ENCODE assay signal across 8 mouse cellular contexts in the genomic region with DNA sequence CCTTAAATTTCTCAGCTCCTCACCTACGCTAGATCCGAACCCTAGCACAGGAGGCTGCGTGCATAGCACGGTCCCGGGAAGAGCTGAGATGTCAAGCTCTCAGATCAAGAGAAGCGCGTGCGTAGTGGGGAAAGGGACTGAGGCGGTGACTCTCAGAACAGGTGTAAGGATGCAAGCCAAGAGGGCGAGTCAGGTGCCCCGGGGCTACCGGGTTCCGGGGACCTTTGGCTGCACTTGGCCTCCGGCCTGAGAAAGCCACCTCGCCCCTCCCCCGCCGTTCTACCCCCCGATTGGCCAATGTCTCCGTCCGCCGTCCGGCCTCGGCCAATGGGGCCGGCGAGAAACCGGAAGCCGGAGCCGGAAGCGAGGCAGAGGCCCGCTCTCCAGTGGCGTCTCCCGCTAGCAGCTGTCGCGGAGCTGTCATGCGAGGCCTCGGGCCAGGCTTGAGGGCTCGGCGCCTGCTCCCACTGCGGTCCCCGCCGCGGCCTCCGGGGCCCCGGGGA. TPM values are rescaled to one million over a fixed set of nuclear protein-coding genes. Genes with fewer than 3 reads are reported as not detected.
DNase-seq lines count a peak whose midpoint lies in the region; ATAC-seq lines count a peak whose summit lies in the region.

A gene (plus strand): TSS at position 355 of the 503 bp plus-strand sequence.

- H3K9me3 ChIP-seq in hindbrain, embryonic 11.5 days (ENCODE audit: control insufficient read depth, low read length), result no peaks in the 10 kb centered on the region

- peak within 1 kb of the TSS; percentile 84 for H3K9ac ChIP-seq in hindbrain, embryonic 11.5 days (ENCODE audit: low read depth, low read length)

- H3K27me3 ChIP-seq in hindbrain, embryonic 11.5 days (ENCODE audit: control insufficient read depth, insufficient read depth, low read length), result no peaks in the 10 kb centered on the region

- DNase-seq in Muller cell, postnatal 12 days (ENCODE audit: inconsistent ontology term), result peak; percentile 95
- DNase-seq in cerebellum, adult 9-11 months, result peak; percentile 94
- DNase-seq in frontal cortex, adult 2 months (ENCODE audit: extremely low spot score in 1 of 2, low spot score in 1 of 2), result peak; percentile 79 to 90
- DNase-seq in hindbrain, embryonic 11.5 days (ENCODE audit: low spot score), result peak; percentile 91
- peak; percentile 92 for DNase-seq in layer of hippocampus, postnatal 14 days (ENCODE audit: low spot score in 2 of 2)
- DNase-seq in lung, postnatal 14 days, result peak; percentile 93
- peak; percentile 81 for DNase-seq in retina, adult 2 months (ENCODE audit: low read depth, low spot score)
- DNase-seq in thymus, postnatal 36 days, result peak; percentile 88 to 91

- H3K27ac ChIP-seq in hindbrain, embryonic 11.5 days (ENCODE audit: low read depth, low read length), result peak within 1 kb of the TSS; percentile 80

- WGBS in hindbrain, embryonic 11.5 days, result 4% methylated on average over 40 of the region's 44 CpGs

- H3K4me1 ChIP-seq in hindbrain, embryonic 11.5 days (replicated peaks; ENCODE audit: control insufficient read depth, insufficient read depth, low read length), result peaks cover 5% of the 10 kb centered on the region

- peak within 1 kb of the TSS; percentile 99 for H3K4me2 ChIP-seq in hindbrain, embryonic 11.5 days (replicated peaks; ENCODE audit: low read depth, low read length)

- H3K36me3 ChIP-seq in hindbrain, embryonic 11.5 days (ENCODE audit: control insufficient read depth, insufficient read depth, low read length), result no peaks in the 10 kb centered on the region

- peak within 1 kb of the TSS; percentile 74 for H3K4me3 ChIP-seq in hindbrain, embryonic 11.5 days (ENCODE audit: low read depth, low read length)

- ATAC-seq in hindbrain, embryonic 11.5 days (ENCODE audit: low FRiP score), result peak; percentile 94

RNA-seq across cellular contexts. Expression of the gene that starts here (rescaled TPM):
- 23.0 and 24.4 TPM in 2 replicates for polyA plus RNA-seq in frontal cortex, adult 2 months (2012; rRNA removed)
- 9.2 and 10.7 TPM in 2 replicates for polyA plus RNA-seq in hindbrain, embryonic 11.5 days (2014; fragmentation: Nextera tagmentation; extraction: Ambion mirVana)
- total RNA-seq in layer of hippocampus, postnatal 14 days (2021), result 10 to 100 TPM; 24.1 to 27.0 TPM

Comparison
In these comparisons a context has a peak if more than half of its experiments do, and no peak if none do; other contexts are left out.
1. Peak in every context shown above with its lines: DNase-seq, ATAC-seq, H3K4me3 ChIP-seq and H3K27ac ChIP-seq.